12 mouse cellular contexts compared by ENCODE assay signal in the genomic region with DNA sequence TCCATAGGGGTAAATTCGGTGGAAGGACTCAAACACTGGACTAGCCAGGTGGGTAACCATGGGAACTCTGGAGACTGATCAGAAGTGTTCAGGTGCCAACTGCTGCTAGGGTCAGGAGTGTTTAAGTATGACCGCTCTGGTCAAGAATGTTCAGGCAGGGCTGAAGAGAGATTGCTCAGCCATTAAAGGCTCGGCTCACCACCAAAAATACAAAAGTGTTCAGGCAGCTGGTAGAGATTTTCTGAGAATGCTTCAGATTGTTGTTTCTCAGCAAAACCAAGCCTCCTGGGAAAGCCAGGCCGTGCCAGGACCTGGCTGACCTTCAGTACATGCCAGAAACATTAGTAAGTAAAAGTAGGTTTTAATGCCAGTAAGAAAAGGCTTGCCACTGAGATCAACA. TPM values are rescaled to one million over a fixed set of nuclear protein-coding genes. Genes with fewer than 3 reads are reported as not detected.
A peak's percentile ranks its signal among the peaks of the same experiment; 100 is the strongest.
DNase-seq lines count a peak whose midpoint lies in the region; ATAC-seq lines count a peak whose summit lies in the region.
"Had no signal": no experiment of that assay in that cellular context is flagged by ENCODE, and none has a peak within 500 bp of the region (broad histone marks: within the 10 kb centered on the region; RNA-seq: fewer than 3 reads in every experiment).

No protein-coding gene starts in this region.

- H3K36me3 ChIP-seq in hindbrain, embryonic 14.5 days (replicated peaks; ENCODE audit: control insufficient read depth, insufficient read depth), result no peaks in the 10 kb centered on the region
- H3K36me3 ChIP-seq in hindbrain, embryonic 11.5 days (ENCODE audit: control insufficient read depth, insufficient read depth, low read length), result no peaks in the 10 kb centered on the region
- no peaks in the 10 kb centered on the region for H3K36me3 ChIP-seq in lung, embryonic 16.5 days (ENCODE audit: control insufficient read depth, insufficient read depth, low read length)
- no peaks in the 10 kb centered on the region for H3K36me3 ChIP-seq in forebrain, embryonic 16.5 days (ENCODE audit: control insufficient read depth, insufficient read depth)
- H3K36me3 ChIP-seq: neural tube, embryonic 12.5 days had no signal

- no peak overlapping the region for H3K4me3 ChIP-seq in hindbrain, embryonic 14.5 days (replicated peaks; ENCODE audit: low read length)
- no peak overlapping the region for H3K4me3 ChIP-seq in hindbrain, embryonic 11.5 days (ENCODE audit: low read depth, low read length)
- no peak overlapping the region for H3K4me3 ChIP-seq in lung, embryonic 16.5 days (ENCODE audit: low read length)
- no peak overlapping the region for H3K4me3 ChIP-seq in forebrain, embryonic 16.5 days (replicated peaks; ENCODE audit: low read length)
- H3K4me3 ChIP-seq: neural tube, embryonic 12.5 days had no signal

- ATAC-seq in hindbrain, embryonic 14.5 days (ENCODE audit: low FRiP score), result no peak
- ATAC-seq in hindbrain, embryonic 11.5 days (ENCODE audit: low FRiP score), result no peak
- ATAC-seq in lung, embryonic 16.5 days (ENCODE audit: low read depth), result peak; percentile 80
- no peak; the same call in 1 of the 2 replicates for ATAC-seq in forebrain, embryonic 16.5 days
- ATAC-seq in erythroid progenitor cell, adult 5-6 weeks (replicated peaks; ENCODE audit: low FRiP score, poor library complexity, severe bottlenecking), result no peak
- ATAC-seq: liver, postnatal 0 days had no signal

- intact Hi-C loops in gastrocnemius, postnatal 36 days (cut with DNase I), result loop anchor here (10.0 kb wide), 1 partner anchor 65 kb away; no protein-coding TSS in a partner anchor

- no peaks in the 10 kb centered on the region for H3K27me3 ChIP-seq in hindbrain, embryonic 14.5 days (ENCODE audit: control insufficient read depth, insufficient read depth, low read length)
- no peaks in the 10 kb centered on the region for H3K27me3 ChIP-seq in hindbrain, embryonic 11.5 days (ENCODE audit: control insufficient read depth, insufficient read depth, low read length)
- no peaks in the 10 kb centered on the region for H3K27me3 ChIP-seq in lung, embryonic 16.5 days (ENCODE audit: control insufficient read depth, insufficient read depth, low read depth, low read length)
- no peaks in the 10 kb centered on the region for H3K27me3 ChIP-seq in forebrain, embryonic 16.5 days (replicated peaks; ENCODE audit: control insufficient read depth, insufficient read depth, low read length)
- H3K27me3 ChIP-seq: neural tube, embryonic 12.5 days had no signal

- H3K9ac ChIP-seq in hindbrain, embryonic 14.5 days, result no peak overlapping the region
- no peak overlapping the region for H3K9ac ChIP-seq in hindbrain, embryonic 11.5 days (ENCODE audit: low read depth, low read length)
- H3K9ac ChIP-seq in lung, embryonic 16.5 days (ENCODE audit: low read length), result no peak overlapping the region
- no peak overlapping the region for H3K9ac ChIP-seq in forebrain, embryonic 16.5 days (replicated peaks; ENCODE audit: low read depth, low read length)
- H3K9ac ChIP-seq: liver, postnatal 0 days; neural tube, embryonic 12.5 days had no signal

- DNase-seq in hindbrain, embryonic 14.5 days (ENCODE audit: low spot score), result peak; percentile 21
- no peak for DNase-seq in hindbrain, embryonic 11.5 days (ENCODE audit: low spot score)
- peak; percentile 89 for DNase-seq in adipocyte (ENCODE audit: low spot score)
- DNase-seq in gastrocnemius, postnatal 36 days, result peak; percentile 27 to 31
- DNase-seq in right cerebral cortex, adult 18-20 months, result no peak
- DNase-seq: liver, postnatal 0 days had no signal

- no peaks in the 10 kb centered on the region for H3K9me3 ChIP-seq in hindbrain, embryonic 14.5 days (ENCODE audit: control insufficient read depth, low read length)
- H3K9me3 ChIP-seq in hindbrain, embryonic 11.5 days (ENCODE audit: control insufficient read depth, low read length), result no peaks in the 10 kb centered on the region
- H3K9me3 ChIP-seq in lung, embryonic 16.5 days (ENCODE audit: control insufficient read depth, low read length), result no peaks in the 10 kb centered on the region
- no peaks in the 10 kb centered on the region for H3K9me3 ChIP-seq in forebrain, embryonic 16.5 days (ENCODE audit: control insufficient read depth, low read length)
- H3K9me3 ChIP-seq: neural tube, embryonic 12.5 days had no signal

- H3K4me1 ChIP-seq in hindbrain, embryonic 14.5 days (replicated peaks; ENCODE audit: control insufficient read depth, insufficient read depth, low read length), result no peaks in the 10 kb centered on the region
- no peaks in the 10 kb centered on the region for H3K4me1 ChIP-seq in hindbrain, embryonic 11.5 days (replicated peaks; ENCODE audit: control insufficient read depth, insufficient read depth, low read length)
- H3K4me1 ChIP-seq in lung, embryonic 16.5 days (replicated peaks; ENCODE audit: control insufficient read depth, insufficient read depth, low read length), result no peaks in the 10 kb centered on the region
- H3K4me1 ChIP-seq in forebrain, embryonic 16.5 days (replicated peaks; ENCODE audit: control insufficient read depth, insufficient read depth, low read length), result no peaks in the 10 kb centered on the region
- H3K4me1 ChIP-seq: neural tube, embryonic 12.5 days had no signal

- no peak overlapping the region for H3K27ac ChIP-seq in hindbrain, embryonic 14.5 days
- H3K27ac ChIP-seq in hindbrain, embryonic 11.5 days (ENCODE audit: low read depth, low read length), result no peak overlapping the region
- peak overlapping the region; percentile 37 for H3K27ac ChIP-seq in lung, embryonic 16.5 days (ENCODE audit: low read length)
- no peak overlapping the region for H3K27ac ChIP-seq in forebrain, embryonic 16.5 days (ENCODE audit: low read length)
- H3K27ac ChIP-seq: neural tube, embryonic 12.5 days had no signal

- no peak overlapping the region for H3K4me2 ChIP-seq in hindbrain, embryonic 14.5 days (replicated peaks)
- H3K4me2 ChIP-seq in hindbrain, embryonic 11.5 days (replicated peaks; ENCODE audit: low read depth, low read length), result no peak overlapping the region
- no peak overlapping the region for H3K4me2 ChIP-seq in lung, embryonic 16.5 days (ENCODE audit: low read depth, low read length)
- no peak overlapping the region for H3K4me2 ChIP-seq in forebrain, embryonic 16.5 days (ENCODE audit: low read length)
- H3K4me2 ChIP-seq: neural tube, embryonic 12.5 days had no signal

- 82% methylated on average over 4 of the region's 4 CpGs for WGBS in hindbrain, embryonic 14.5 days
- WGBS in hindbrain, embryonic 11.5 days, result 77% methylated on average over 4 of the region's 4 CpGs
- 48% methylated on average over 4 of the region's 4 CpGs for WGBS in lung, embryonic 16.5 days
- WGBS in forebrain, embryonic 16.5 days, result 68% methylated on average over 4 of the region's 4 CpGs

RNA-seq across cellular contexts. Expression of a gene that starts 9.7 kb away (rescaled TPM):
- polyA plus RNA-seq in hindbrain, embryonic 14.5 days (2014; fragmentation: Nextera tagmentation; extraction: Ambion mirVana), result 0.20 and 0.43 TPM in 2 replicates
- 0.22 TPM in 1 of 2 replicates, not detected in the other for polyA plus RNA-seq in hindbrain, embryonic 11.5 days (2014; fragmentation: Nextera tagmentation; extraction: Ambion mirVana)
- total RNA-seq in gastrocnemius, postnatal 36 days (2021), result not detected
- polyA plus RNA-seq in lung, embryonic 16.5 days (2015; fragmentation: Nextera tagmentation; extraction: Ambion mirVana), result not detected in 2 replicates
- polyA plus RNA-seq in forebrain, embryonic 16.5 days (2015; fragmentation: Nextera tagmentation; extraction: Ambion mirVana), result 0.20 TPM in 1 of 2 replicates, not detected in the other
- not detected in 2 replicates for total RNA-seq in erythroid progenitor cell, adult 5-6 weeks (2015; ENCODE audit: low replicate concordance)
- total RNA-seq in erythroid progenitor cell, adult 5-6 weeks (2017; ENCODE audit: low replicate concordance), result not detected in 2 replicates
- total RNA-seq: hematopoietic stem cell, adult 5-6 weeks; layer of hippocampus, postnatal 14 days had no signal
- polyA plus RNA-seq: liver, postnatal 0 days; neural tube, embryonic 12.5 days had no signal

Comparison
In these comparisons a context has a peak if more than half of its experiments do, and no peak if none do; other contexts are left out.
1. DNase-seq: peak in hindbrain, embryonic 14.5 days (single experiment), adipocyte (single experiment) and gastrocnemius, postnatal 36 days (2 of 2); none in hindbrain, embryonic 11.5 days (single experiment) and right cerebral cortex, adult 18-20 months (single experiment).